Mouse (Mus musculus) kidney, embryonic 16.5 days (tissue): ENCODE measurements at regions not wholly inside any gene's neighbourhood (a gene's known extent, or its start where the extent isn't known, plus 50 kb on each side); places are given as distances from the start of the nearest gene placed in this dataset.

ENCODE experiments used
- ATAC-seq: fragments of 200-750 bp; cut with Nextera tagmentation; 2 replicates; pipeline ENCODE4 v1.8.0; 2017; ENCODE audit warnings: moderate TSS enrichment; ENCODE audit not compliant: low FRiP score, low TSS enrichment
- H3K27ac ChIP-seq: fragments of 300-500 bp; sonication (generic); 2 replicates; pipeline ENCODE4 v1.5.1; 2014; ENCODE audit warnings: low read length
- H3K27me3 ChIP-seq: fragments of 300-500 bp; sonication (generic); 2 replicates; pipeline ENCODE4 v1.6.1; 2014; ENCODE audit warnings: low read length, control low read depth, mixed read lengths; ENCODE audit not compliant: insufficient read depth
- H3K36me3 ChIP-seq: fragments of 300-500 bp; sonication (generic); 2 replicates; pipeline ENCODE4 v1.6.1; 2014; ENCODE audit warnings: low read length, control low read depth, mixed read lengths; ENCODE audit not compliant: insufficient read depth
- H3K4me1 ChIP-seq: fragments of 300-500 bp; sonication (generic); 2 replicates; pipeline ENCODE4 v1.6.1; 2014; ENCODE audit warnings: low read length, control low read depth, mixed read lengths; ENCODE audit not compliant: insufficient read depth
- H3K4me2 ChIP-seq: fragments of 300-500 bp; sonication (generic); replicated peaks from 2 replicates; pipeline ENCODE4 v1.6.1; 2014; ENCODE audit warnings: low read depth, low read length
- H3K4me3 ChIP-seq: fragments of 300-500 bp; sonication (generic); 2 replicates; pipeline ENCODE4 v1.5.1; 2014; ENCODE audit warnings: mild to moderate bottlenecking, low read length
- H3K9ac ChIP-seq: fragments of 300-500 bp; sonication (generic); replicated peaks from 2 replicates; pipeline ENCODE4 v1.6.1; 2014; ENCODE audit warnings: low read length
- H3K9me3 ChIP-seq: fragments of 300-500 bp; sonication (generic); 2 replicates; pipeline ENCODE4 v1.6.1; 2016; ENCODE audit warnings: low read length, control low read depth
- WGBS: fragments of 180-500 bp; shearing (Covaris S2); extraction: QIAGEN DNeasy Blood & Tissue Kit; methylation state at CpG from one replicate; pipeline ENCODE4 v1.1.7; 2014; 5-methylcytosine and 5-hydroxymethylcytosine counted together

GRCm38 (mm10) chr2:105495796-105496195 lies 96.7 kb upstream of the Rcn1 start:
- Histone ChIP-seq H3K4me1 (no peaks in the 10 kb centered on the region), H3K4me2 (no peak overlapping the region), H3K9me3 (no peaks in the 10 kb centered on the region), H3K36me3 (no peaks in the 10 kb centered on the region), H3K27me3 (no peaks in the 10 kb centered on the region), H3K27ac (no peak overlapping the region), H3K9ac (no peak overlapping the region), H3K4me3 (no peak overlapping the region)
- no peak for ATAC-seq
- WGBS = 63% methylated on average over 13 of the region's 13 CpGs

GRCm38 (mm10) chr2:105504197-105504596 lies 105.1 kb upstream of the Rcn1 start:
- H3K27ac ChIP-seq = no peak overlapping the region
- no peak overlapping the region for H3K9ac ChIP-seq
- H3K9me3 ChIP-seq = no peaks in the 10 kb centered on the region
- no peaks in the 10 kb centered on the region for H3K4me1 ChIP-seq
- no peak for ATAC-seq
- no peak overlapping the region for H3K4me2 ChIP-seq
- H3K36me3 ChIP-seq = no peaks in the 10 kb centered on the region
- no peak overlapping the region for H3K4me3 ChIP-seq
- WGBS = 64% methylated on average over 2 of the region's 2 CpGs
- no peaks in the 10 kb centered on the region for H3K27me3 ChIP-seq

GRCm38 (mm10) chr2:105505554-105505953 lies 106.4 kb upstream of the Rcn1 start:
- Histone ChIP-seq H3K4me2 (no peak overlapping the region), H3K36me3 (no peaks in the 10 kb centered on the region), H3K9ac (no peak overlapping the region), H3K9me3 (no peaks in the 10 kb centered on the region), H3K27me3 (no peaks in the 10 kb centered on the region), H3K4me1 (no peaks in the 10 kb centered on the region), H3K4me3 (no peak overlapping the region), H3K27ac (no peak overlapping the region)
- 80% methylated on average over 4 of the region's 4 CpGs for WGBS
- ATAC-seq = no peak

- no peak overlapping the region for H3K4me3 ChIP-seq
- 34% methylated on average over 4 of the region's 4 CpGs for WGBS
- H3K4me1 ChIP-seq = no peaks in the 10 kb centered on the region
- no peaks in the 10 kb centered on the region for H3K9me3 ChIP-seq
- H3K27me3 ChIP-seq = no peaks in the 10 kb centered on the region
- H3K36me3 ChIP-seq = no peaks in the 10 kb centered on the region
- no peak overlapping the region for H3K4me2 ChIP-seq
- no peak overlapping the region for H3K9ac ChIP-seq
- H3K27ac ChIP-seq = no peak overlapping the region
- ATAC-seq = no peak
These were observed 108.0 kb upstream of the Rcn1 start for GRCm38 (mm10) chr2:105507160-105507559.

- no peak for ATAC-seq
- H3K4me1 ChIP-seq = no peaks in the 10 kb centered on the region
- H3K4me3 ChIP-seq = no peak overlapping the region
- H3K27me3 ChIP-seq = no peaks in the 10 kb centered on the region
- H3K4me2 ChIP-seq = no peak overlapping the region
- 83% methylated on average over 4 of the region's 4 CpGs for WGBS
- H3K9ac ChIP-seq = no peak overlapping the region
- H3K27ac ChIP-seq = no peak overlapping the region
- no peaks in the 10 kb centered on the region for H3K36me3 ChIP-seq
- H3K9me3 ChIP-seq = no peaks in the 10 kb centered on the region
These were observed 111.7 kb upstream of the Rcn1 start for GRCm38 (mm10) chr2:105510816-105511215.

- Histone ChIP-seq H3K9me3 (no peaks in the 10 kb centered on the region), H3K4me1 (peaks cover 6% of the 10 kb centered on the region; the same call in 1 of the 2 replicates), H3K9ac (no peak overlapping the region), H3K27me3 (no peaks in the 10 kb centered on the region), H3K4me2 (no peak overlapping the region), H3K27ac (no peak overlapping the region), H3K4me3 (no peak overlapping the region), H3K36me3 (no peaks in the 10 kb centered on the region)
- 73% methylated on average over 4 of the region's 4 CpGs for WGBS
- ATAC-seq = no peak
These were observed 112.6 kb upstream of the Rcn1 start for GRCm38 (mm10) chr2:105511690-105512089.

GRCm38 (mm10) chr2:105514226-105514625 lies 115.1 kb upstream of the Rcn1 start:
- ATAC-seq = no peak
- Histone ChIP-seq H3K4me3 (no peak overlapping the region), H3K4me1 (peaks cover 6% of the 10 kb centered on the region; the same call in 1 of the 2 replicates), H3K9me3 (no peaks in the 10 kb centered on the region), H3K36me3 (no peaks in the 10 kb centered on the region), H3K9ac (no peak overlapping the region), H3K27me3 (no peaks in the 10 kb centered on the region), H3K4me2 (no peak overlapping the region), H3K27ac (no peak overlapping the region)
- 67% methylated on average over 1 of the region's 1 CpGs for WGBS

- H3K27me3 ChIP-seq = no peaks in the 10 kb centered on the region
- H3K9me3 ChIP-seq = no peaks in the 10 kb centered on the region
- H3K27ac ChIP-seq = no peak overlapping the region
- no peak overlapping the region for H3K9ac ChIP-seq
- H3K36me3 ChIP-seq = no peaks in the 10 kb centered on the region
- WGBS = 80% methylated on average over 3 of the region's 3 CpGs
- H3K4me1 ChIP-seq = peaks cover 6% of the 10 kb centered on the region; the same call in 1 of the 2 replicates
- no peak overlapping the region for H3K4me3 ChIP-seq
- no peak for ATAC-seq
- H3K4me2 ChIP-seq = no peak overlapping the region
These were observed 115.8 kb upstream of the Rcn1 start for GRCm38 (mm10) chr2:105514881-105515280.

GRCm38 (mm10) chr2:105515326-105515725 lies 116.2 kb upstream of the Rcn1 start:
- Histone ChIP-seq H3K27me3 (no peaks in the 10 kb centered on the region), H3K4me1 (peaks cover 6% of the 10 kb centered on the region; the same call in 1 of the 2 replicates), H3K9me3 (no peaks in the 10 kb centered on the region), H3K27ac (no peak overlapping the region), H3K36me3 (no peaks in the 10 kb centered on the region), H3K4me3 (no peak overlapping the region), H3K4me2 (no peak overlapping the region), H3K9ac (no peak overlapping the region)
- no peak for ATAC-seq
- WGBS = 83% methylated on average over 3 of the region's 3 CpGs

- Histone ChIP-seq H3K27me3 (no peaks in the 10 kb centered on the region), H3K4me2 (no peak overlapping the region), H3K9me3 (no peaks in the 10 kb centered on the region), H3K4me1 (peaks cover 8% of the 10 kb centered on the region; the same call in 1 of the 2 replicates), H3K36me3 (no peaks in the 10 kb centered on the region), H3K4me3 (no peak overlapping the region), H3K9ac (no peak overlapping the region), H3K27ac (no peak overlapping the region)
- peak; percentile 81; the same call in 1 of the 2 replicates for ATAC-seq
- 60% methylated on average over 6 of the region's 6 CpGs for WGBS
These were observed 117.4 kb upstream of the Rcn1 start for GRCm38 (mm10) chr2:105516267-105517133.
